Mouse (Mus musculus): ENCODE measurements around the gene Mcoln3.
A peak's percentile ranks its signal among the peaks of the same experiment; 100 is the strongest.

The Mcoln3 gene

GRCm38 (mm10) chr3:146117258-146117996 is at the start of gene Mcoln3:
TSS of gene Mcoln3 (plus strand) at chr3:146117450.
- DNase-seq (ENCODE audit: low spot score) = peak; percentile 23

GRCm38 (mm10) chr3:146069276-146069675 is 48.0 kb upstream of the Mcoln3 start:
- no peak for DNase-seq (ENCODE audit: low spot score)

- DNase-seq (ENCODE audit: low spot score) = peak; percentile 49
These were observed 44.5 kb upstream of the Mcoln3 start for GRCm38 (mm10) chr3:146072780-146073179.

GRCm38 (mm10) chr3:146080241-146080640 is 37.0 kb upstream of the Mcoln3 start:
- no peak for DNase-seq (ENCODE audit: low spot score)

- no peak for DNase-seq (ENCODE audit: low spot score)
These were observed 26.1 kb upstream of the Mcoln3 start for GRCm38 (mm10) chr3:146090988-146091657.

- DNase-seq (ENCODE audit: low spot score) = no peak
These were observed 22.2 kb upstream of the Mcoln3 start for GRCm38 (mm10) chr3:146095066-146095465.

- DNase-seq (ENCODE audit: low spot score) = no peak
These were observed 20.3 kb upstream of the Mcoln3 start for GRCm38 (mm10) chr3:146096986-146097385.

- DNase-seq (ENCODE audit: low spot score) = no peak
These were observed 19.4 kb upstream of the Mcoln3 start for GRCm38 (mm10) chr3:146097861-146098260.

- DNase-seq (ENCODE audit: low spot score) = no peak
These were observed 17.3 kb upstream of the Mcoln3 start for GRCm38 (mm10) chr3:146099925-146100324.

GRCm38 (mm10) chr3:146102049-146102448 is 15.2 kb upstream of the Mcoln3 start:
- no peak for DNase-seq (ENCODE audit: low spot score)

- peak; percentile 62 for DNase-seq (ENCODE audit: low spot score)
These were observed 10.0 kb upstream of the Mcoln3 start for GRCm38 (mm10) chr3:146107116-146107849.

GRCm38 (mm10) chr3:146107921-146108571 is 9.2 kb upstream of the Mcoln3 start, which contains the start of gene Wdr63:
TSS of gene Wdr63 (minus strand) at chr3:146108130.
- peak; percentile 95 for DNase-seq (ENCODE audit: low spot score)

- no peak for DNase-seq (ENCODE audit: low spot score)
These were observed 8.3 kb upstream of the Mcoln3 start for GRCm38 (mm10) chr3:146108945-146109344.

- DNase-seq (ENCODE audit: low spot score) = no peak
These were observed 6.9 kb upstream of the Mcoln3 start for GRCm38 (mm10) chr3:146110358-146110757.

- no peak for DNase-seq (ENCODE audit: low spot score)
These were observed 6.3 kb upstream of the Mcoln3 start for GRCm38 (mm10) chr3:146110916-146111315.

GRCm38 (mm10) chr3:146117997-146118457 is 777 bp downstream of the Mcoln3 start:
- DNase-seq (ENCODE audit: low spot score) = no peak

GRCm38 (mm10) chr3:146121310-146122124 is 4.3 kb downstream of the Mcoln3 start:
- DNase-seq (ENCODE audit: low spot score) = peak; percentile 70

GRCm38 (mm10) chr3:146122125-146122420 is 4.8 kb downstream of the Mcoln3 start:
- no peak for DNase-seq (ENCODE audit: low spot score)

GRCm38 (mm10) chr3:146122807-146123463 is 5.7 kb downstream of the Mcoln3 start:
- DNase-seq (ENCODE audit: low spot score) = no peak

GRCm38 (mm10) chr3:146123464-146123825 is 6.2 kb downstream of the Mcoln3 start:
- DNase-seq (ENCODE audit: low spot score) = no peak

GRCm38 (mm10) chr3:146127205-146127604 is 10.0 kb downstream of the Mcoln3 start:
- no peak for DNase-seq (ENCODE audit: low spot score)

Measured in embryo, embryonic 10 days (tissue).